Mouse (Mus musculus): Measurements from ENCODE around the gene Gm34653. TPM values are rescaled to one million over a fixed set of nuclear protein-coding genes. Genes with fewer than 3 reads are reported as not detected.

The Gm34653 gene
- total and polyA plus RNA-seq, 2 experiments from 2014 or later = not detected

DNA sequence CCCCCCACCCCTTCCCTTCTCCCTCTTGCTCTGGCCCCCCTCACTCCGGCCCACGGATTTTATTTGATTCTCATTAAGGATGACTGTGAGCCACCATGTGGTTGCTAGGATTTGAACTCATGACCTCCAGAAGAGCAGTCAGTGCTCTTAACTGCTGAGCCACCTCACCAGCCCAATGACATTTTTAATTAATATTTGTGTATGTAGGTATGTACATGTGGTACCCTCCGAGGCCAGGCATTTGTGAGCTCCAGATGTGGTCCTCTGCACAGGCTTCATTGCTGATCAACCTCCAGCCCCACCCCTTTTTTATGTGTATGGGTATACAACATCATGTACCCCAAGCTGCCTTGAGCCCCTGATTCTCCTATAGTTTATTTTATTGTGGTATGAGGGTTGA, 29.1 kb upstream of the Gm34653 start:
- H3K4me3 ChIP-seq (ENCODE audit: low read depth, low read length) = no peak overlapping the region
- WGBS = 74% methylated on average over 3 of the region's 3 CpGs
- no peak for DNase-seq (ENCODE audit: low spot score)
- H3K27ac ChIP-seq (ENCODE audit: low read depth) = no peak overlapping the region
- peaks cover 12% of the 10 kb centered on the region; the same call in 1 of the 2 replicates for H3K36me3 ChIP-seq (replicated peaks; ENCODE audit: control insufficient read depth, insufficient read depth, low read length)
- no peak overlapping the region for H3K9ac ChIP-seq (replicated peaks; ENCODE audit: low read depth, low read length)
- H3K9me3 ChIP-seq (replicated peaks; ENCODE audit: control insufficient read depth, low read length) = no peaks in the 10 kb centered on the region
- ATAC-seq (ENCODE audit: insufficient read depth, low read depth) = no peak
- H3K27me3 ChIP-seq (ENCODE audit: control insufficient read depth, insufficient read depth, low read length) = no peaks in the 10 kb centered on the region
- peak overlapping the region; percentile 41 for H3K4me2 ChIP-seq (ENCODE audit: low read depth, low read length)
- peaks cover 26% of the 10 kb centered on the region for H3K4me1 ChIP-seq (ENCODE audit: control insufficient read depth, insufficient read depth)
- TF ChIP-seq CTCF (IDR thresholded peaks at IDR 0.05; ENCODE audit: low read depth) = no peak
- no peak for TF ChIP-seq EP300 (IDR thresholded peaks at IDR 0.05; ENCODE audit: low read depth)

DNA sequence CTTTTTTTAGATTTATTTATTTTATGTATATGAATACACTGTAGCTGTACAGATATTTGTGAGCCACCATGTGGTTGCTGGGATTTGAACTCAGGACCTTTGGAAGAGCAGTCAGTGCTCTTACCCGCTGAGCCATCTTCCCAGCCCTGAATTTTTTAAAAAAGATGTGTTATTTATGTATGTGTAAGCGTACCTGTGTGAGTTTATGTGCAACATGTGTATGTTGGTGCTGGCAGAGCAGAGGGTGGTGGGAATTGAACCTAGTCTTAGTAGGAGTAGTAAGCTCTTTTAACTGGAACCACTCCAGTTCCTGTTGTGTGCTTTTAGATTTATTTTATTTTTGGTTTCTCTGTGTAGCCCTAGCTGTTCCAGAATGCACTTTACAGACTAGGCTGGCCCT, 28.6 kb upstream of the Gm34653 start:
- no peak for TF ChIP-seq EP300 (IDR thresholded peaks at IDR 0.05; ENCODE audit: low read depth)
- TF ChIP-seq CTCF (IDR thresholded peaks at IDR 0.05; ENCODE audit: low read depth) = no peak
- 97% methylated on average over 2 of the region's 2 CpGs for WGBS
- no peak overlapping the region for H3K4me3 ChIP-seq (ENCODE audit: low read depth, low read length)
- H3K4me2 ChIP-seq (ENCODE audit: low read depth, low read length) = no peak overlapping the region
- H3K4me1 ChIP-seq (ENCODE audit: control insufficient read depth, insufficient read depth) = peaks cover 23% of the 10 kb centered on the region
- no peak overlapping the region for H3K27ac ChIP-seq (ENCODE audit: low read depth)
- no peaks in the 10 kb centered on the region for H3K27me3 ChIP-seq (ENCODE audit: control insufficient read depth, insufficient read depth, low read length)
- no peak for DNase-seq (ENCODE audit: low spot score)
- no peaks in the 10 kb centered on the region for H3K9me3 ChIP-seq (replicated peaks; ENCODE audit: control insufficient read depth, low read length)
- H3K36me3 ChIP-seq (replicated peaks; ENCODE audit: control insufficient read depth, insufficient read depth, low read length) = peaks cover 16% of the 10 kb centered on the region
- no peak overlapping the region for H3K9ac ChIP-seq (replicated peaks; ENCODE audit: low read depth, low read length)
- no peak for ATAC-seq (ENCODE audit: insufficient read depth, low read depth)

DNA sequence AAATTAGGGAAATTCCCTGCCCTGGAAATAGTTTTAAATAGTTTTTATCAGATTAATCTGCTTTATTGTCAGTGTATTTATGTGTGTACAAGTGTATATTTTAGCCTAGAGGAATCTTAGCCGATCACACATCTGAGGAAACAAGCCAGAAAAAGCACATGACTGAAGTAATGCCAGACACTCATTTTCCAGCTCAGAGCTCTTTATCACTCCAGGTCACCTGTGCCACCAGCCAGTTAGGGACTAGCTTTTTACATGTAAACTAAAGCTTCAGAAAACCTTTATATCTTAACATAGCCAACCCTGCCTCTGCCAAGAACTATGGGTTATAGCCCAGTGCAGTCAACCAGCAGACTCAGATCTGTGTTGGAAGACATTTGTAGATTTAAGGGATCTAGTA, 28.0 kb upstream of the Gm34653 start:
- no peak for TF ChIP-seq CTCF (IDR thresholded peaks at IDR 0.05; ENCODE audit: low read depth)
- no peak for TF ChIP-seq EP300 (IDR thresholded peaks at IDR 0.05; ENCODE audit: low read depth)
- Histone ChIP-seq H3K27ac (ENCODE audit: low read depth) (0 out of 2 replicates have a peak overlapping the region, but pooled peaks have one; percentile 15), H3K9ac (replicated peaks; ENCODE audit: low read depth, low read length) (no peak overlapping the region), H3K9me3 (replicated peaks; ENCODE audit: control insufficient read depth, low read length) (no peaks in the 10 kb centered on the region), H3K36me3 (replicated peaks; ENCODE audit: control insufficient read depth, insufficient read depth, low read length) (peaks cover 21% of the 10 kb centered on the region), H3K4me1 (ENCODE audit: control insufficient read depth, insufficient read depth) (peaks cover 21% of the 10 kb centered on the region), H3K27me3 (ENCODE audit: control insufficient read depth, insufficient read depth, low read length) (no peaks in the 10 kb centered on the region), H3K4me3 (ENCODE audit: low read depth, low read length) (no peak overlapping the region), H3K4me2 (ENCODE audit: low read depth, low read length) (no peak overlapping the region)
- no peak for ATAC-seq (ENCODE audit: insufficient read depth, low read depth)
- WGBS = 18% methylated on average over 1 of the region's 1 CpGs
- no peak for DNase-seq (ENCODE audit: low spot score)

DNA sequence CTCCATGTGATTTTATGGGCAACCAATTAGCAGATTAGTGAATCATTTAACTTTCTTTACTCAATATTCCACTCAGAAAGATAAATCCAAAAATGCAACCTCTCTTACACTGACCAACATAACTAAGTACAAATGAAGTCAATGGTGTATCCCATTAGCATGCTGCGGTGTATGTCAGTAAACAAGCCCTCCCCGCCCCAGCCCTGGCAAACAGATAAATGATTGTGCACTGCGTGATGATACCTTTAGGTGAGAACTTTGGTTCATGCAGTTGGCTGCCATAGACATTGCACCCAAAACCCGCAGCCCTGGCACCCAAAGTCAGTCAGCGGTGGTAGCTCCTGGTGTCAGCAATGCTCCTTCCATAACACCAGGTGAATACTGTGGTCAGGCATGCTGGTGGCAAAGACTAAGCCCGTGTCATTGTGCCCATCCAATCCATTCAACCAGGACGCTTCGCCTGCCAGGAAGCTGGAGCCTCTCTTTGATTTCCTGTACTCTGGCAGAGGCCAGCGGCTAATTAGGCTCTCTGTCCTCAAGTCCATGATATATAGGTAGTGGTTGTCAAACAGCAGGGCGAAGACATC, 27.4 kb upstream of the Gm34653 start:
- 84% methylated on average over 10 of the region's 10 CpGs for WGBS
- no peak for DNase-seq (ENCODE audit: low spot score)
- TF ChIP-seq CTCF (IDR thresholded peaks at IDR 0.05; ENCODE audit: low read depth) (no peak), EP300 (IDR thresholded peaks at IDR 0.05; ENCODE audit: low read depth) (no peak)
- ATAC-seq (ENCODE audit: insufficient read depth, low read depth) = no peak
- H3K4me1 ChIP-seq (ENCODE audit: control insufficient read depth, insufficient read depth) = peaks cover 16% of the 10 kb centered on the region
- no peak overlapping the region for H3K4me2 ChIP-seq (ENCODE audit: low read depth, low read length)
- H3K4me3 ChIP-seq (ENCODE audit: low read depth, low read length) = no peak overlapping the region
- no peaks in the 10 kb centered on the region for H3K27me3 ChIP-seq (ENCODE audit: control insufficient read depth, insufficient read depth, low read length)
- no peak overlapping the region for H3K9ac ChIP-seq (replicated peaks; ENCODE audit: low read depth, low read length)
- peaks cover 25% of the 10 kb centered on the region for H3K36me3 ChIP-seq (replicated peaks; ENCODE audit: control insufficient read depth, insufficient read depth, low read length)
- no peak overlapping the region for H3K27ac ChIP-seq (ENCODE audit: low read depth)
- H3K9me3 ChIP-seq (replicated peaks; ENCODE audit: control insufficient read depth, low read length) = no peaks in the 10 kb centered on the region

DNA sequence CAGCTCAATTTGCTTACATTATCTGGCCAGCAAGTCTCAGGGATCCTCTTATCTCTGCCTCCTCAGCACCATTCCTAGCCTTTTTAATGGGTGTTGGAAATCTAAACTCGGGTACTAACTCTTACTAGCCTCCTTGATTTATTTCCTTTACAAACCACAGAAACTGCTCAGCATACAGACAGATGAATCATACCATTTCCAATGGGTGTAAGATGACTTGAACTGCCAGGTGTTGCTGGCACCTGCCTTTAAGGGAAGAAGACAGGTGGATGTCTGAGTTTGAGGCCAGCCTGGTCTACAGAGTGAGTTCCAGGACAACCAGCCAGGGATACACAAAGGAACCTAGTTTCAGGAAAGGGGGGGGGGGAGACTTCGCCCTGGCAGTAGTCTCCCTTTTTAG, 24.8 kb upstream of the Gm34653 start:
- TF ChIP-seq EP300 (IDR thresholded peaks at IDR 0.05; ENCODE audit: low read depth) (no peak), CTCF (IDR thresholded peaks at IDR 0.05; ENCODE audit: low read depth) (no peak)
- no peaks in the 10 kb centered on the region for H3K27me3 ChIP-seq (ENCODE audit: control insufficient read depth, insufficient read depth, low read length)
- no peaks in the 10 kb centered on the region for H3K9me3 ChIP-seq (replicated peaks; ENCODE audit: control insufficient read depth, low read length)
- ATAC-seq (ENCODE audit: insufficient read depth, low read depth) (no peak), DNase-seq (ENCODE audit: low spot score) (no peak)
- H3K4me1 ChIP-seq (ENCODE audit: control insufficient read depth, insufficient read depth) = peaks cover 15% of the 10 kb centered on the region
- WGBS = 74% methylated on average over 2 of the region's 2 CpGs
- no peak overlapping the region for H3K27ac ChIP-seq (ENCODE audit: low read depth)
- H3K36me3 ChIP-seq (replicated peaks; ENCODE audit: control insufficient read depth, insufficient read depth, low read length) = peaks cover 48% of the 10 kb centered on the region
- no peak overlapping the region for H3K4me2 ChIP-seq (ENCODE audit: low read depth, low read length)
- H3K9ac ChIP-seq (replicated peaks; ENCODE audit: low read depth, low read length) = no peak overlapping the region
- no peak overlapping the region for H3K4me3 ChIP-seq (ENCODE audit: low read depth, low read length)

DNA sequence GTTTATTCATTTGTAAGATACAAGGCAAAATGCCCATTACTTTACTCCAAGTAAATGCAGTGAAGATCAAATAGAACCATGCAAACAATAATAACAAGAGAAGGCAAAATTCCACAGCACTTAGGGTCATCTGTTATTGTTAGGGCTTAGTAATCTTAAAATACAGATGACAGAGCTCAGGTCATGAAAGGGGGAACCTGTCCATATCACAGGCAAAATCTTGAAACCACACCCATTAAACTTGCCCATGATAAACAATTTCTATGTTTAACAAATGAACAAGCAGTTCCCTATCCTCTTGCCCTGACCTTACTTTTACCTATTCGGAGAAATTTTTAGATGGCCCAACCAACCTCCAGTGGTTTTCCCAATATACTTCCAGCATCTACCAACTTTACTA, 23.2 kb upstream of the Gm34653 start:
- DNase-seq (ENCODE audit: low spot score) (no peak), ATAC-seq (ENCODE audit: insufficient read depth, low read depth) (no peak)
- Histone ChIP-seq H3K27me3 (ENCODE audit: control insufficient read depth, insufficient read depth, low read length) (no peaks in the 10 kb centered on the region), H3K9me3 (replicated peaks; ENCODE audit: control insufficient read depth, low read length) (no peaks in the 10 kb centered on the region), H3K27ac (ENCODE audit: low read depth) (no peak overlapping the region), H3K4me1 (ENCODE audit: control insufficient read depth, insufficient read depth) (peaks cover 4% of the 10 kb centered on the region; the same call in 1 of the 2 replicates), H3K4me2 (ENCODE audit: low read depth, low read length) (no peak overlapping the region), H3K36me3 (replicated peaks; ENCODE audit: control insufficient read depth, insufficient read depth, low read length) (peaks cover 62% of the 10 kb centered on the region), H3K9ac (replicated peaks; ENCODE audit: low read depth, low read length) (no peak overlapping the region), H3K4me3 (ENCODE audit: low read depth, low read length) (no peak overlapping the region)
- no peak for TF ChIP-seq EP300 (IDR thresholded peaks at IDR 0.05; ENCODE audit: low read depth)
- TF ChIP-seq CTCF (IDR thresholded peaks at IDR 0.05; ENCODE audit: low read depth) = no peak
- 89% methylated on average over 1 of the region's 1 CpGs for WGBS
